8 mouse cellular contexts compared by ENCODE assay signal in the genomic region with DNA sequence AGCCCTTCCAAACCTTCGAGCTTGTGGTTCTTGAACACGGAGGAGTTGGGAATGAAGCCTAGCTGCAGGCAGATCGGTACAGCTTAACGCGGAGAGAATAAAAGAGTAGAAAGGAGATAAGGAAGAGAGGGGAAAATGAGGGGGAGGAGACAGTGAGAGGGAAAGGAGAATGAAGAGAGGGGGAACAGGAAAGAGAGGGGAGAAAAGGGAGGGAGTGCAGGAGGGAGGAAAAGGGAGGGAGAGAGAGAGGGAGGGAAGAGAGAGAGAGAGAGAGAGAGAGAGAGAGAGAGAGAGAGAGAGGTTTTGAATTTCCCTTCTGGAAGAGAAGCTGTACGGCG. TPM values are rescaled to one million over a fixed set of nuclear protein-coding genes. Genes with fewer than 3 reads are reported as not detected.
DNase-seq lines count a peak whose midpoint lies in the region; ATAC-seq and TF ChIP-seq lines count a peak whose summit lies in the region.

A gene (plus strand): TSS at position 301 of the 338 bp plus-strand sequence.

- no peak within 1 kb of the TSS for H3K9ac ChIP-seq in heart, embryonic 16.5 days (ENCODE audit: low read length)
- peak within 1 kb of the TSS; percentile 76 for H3K9ac ChIP-seq in hindbrain, embryonic 13.5 days
- peak within 1 kb of the TSS; percentile 54 for H3K9ac ChIP-seq in liver, postnatal 0 days (replicated peaks)

- no peak for DNase-seq in heart, postnatal 14 days
- no peak for DNase-seq in adrenal gland, postnatal 14 days
- DNase-seq in liver, postnatal 0 days = no peak
- DNase-seq in Muller cell, postnatal 12 days (ENCODE audit: inconsistent ontology term) = no peak
- DNase-seq in kidney, postnatal 25 days = no peak

- H3K36me3 ChIP-seq in heart, embryonic 16.5 days (ENCODE audit: control insufficient read depth, insufficient read depth) = no peaks in the 10 kb centered on the region
- H3K36me3 ChIP-seq in hindbrain, embryonic 13.5 days = no peaks in the 10 kb centered on the region
- no peaks in the 10 kb centered on the region for H3K36me3 ChIP-seq in liver, postnatal 0 days (replicated peaks; ENCODE audit: insufficient read depth, low read length)

- TF ChIP-seq EP300 in liver, postnatal 0 days (IDR thresholded peaks at IDR 0.05; ENCODE audit: low read depth) = no peak

- 1% methylated on average over 7 of the region's 7 CpGs for WGBS in heart, embryonic 16.5 days
- WGBS in hindbrain, embryonic 13.5 days = 1% methylated on average over 5 of the region's 7 CpGs
- 5% methylated on average over 7 of the region's 7 CpGs for WGBS in liver, postnatal 0 days (ENCODE audit: insufficient replicate concordance)

- H3K27me3 ChIP-seq in heart, embryonic 16.5 days (ENCODE audit: control insufficient read depth, insufficient read depth, low read length) = peaks cover 42% of the 10 kb centered on the region
- peaks cover 19% of the 10 kb centered on the region for H3K27me3 ChIP-seq in hindbrain, embryonic 13.5 days
- peaks cover 27% of the 10 kb centered on the region for H3K27me3 ChIP-seq in liver, postnatal 0 days (ENCODE audit: insufficient read depth, low read length)

- H3K4me3 ChIP-seq in heart, embryonic 16.5 days (ENCODE audit: low read length) = peak within 1 kb of the TSS; percentile 40
- H3K4me3 ChIP-seq in hindbrain, embryonic 13.5 days = peak within 1 kb of the TSS; percentile 49
- peak within 1 kb of the TSS; percentile 35 for H3K4me3 ChIP-seq in liver, postnatal 0 days (ENCODE audit: low read depth, low read length)

- H3K4me2 ChIP-seq in heart, embryonic 16.5 days (ENCODE audit: low read depth, low read length) = peak within 1 kb of the TSS; percentile 56
- H3K4me2 ChIP-seq in hindbrain, embryonic 13.5 days = peak within 1 kb of the TSS; percentile 75
- peak within 1 kb of the TSS; percentile 56 for H3K4me2 ChIP-seq in liver, postnatal 0 days (ENCODE audit: low read depth, low read length)

- intact Hi-C loops in heart, postnatal 14 days (cut with DNase I) = no loop called here

- H3K9me3 ChIP-seq in heart, embryonic 16.5 days (replicated peaks; ENCODE audit: control insufficient read depth, low read length) = no peaks in the 10 kb centered on the region
- no peaks in the 10 kb centered on the region for H3K9me3 ChIP-seq in hindbrain, embryonic 13.5 days
- H3K9me3 ChIP-seq in liver, postnatal 0 days (ENCODE audit: low read length) = no peaks in the 10 kb centered on the region

- H3K4me1 ChIP-seq in heart, embryonic 16.5 days (ENCODE audit: control insufficient read depth, insufficient read depth, low read length) = peaks cover 9% of the 10 kb centered on the region
- H3K4me1 ChIP-seq in hindbrain, embryonic 13.5 days (replicated peaks) = peaks cover 53% of the 10 kb centered on the region
- peaks cover 4% of the 10 kb centered on the region for H3K4me1 ChIP-seq in liver, postnatal 0 days (ENCODE audit: insufficient read depth)

- TF ChIP-seq CTCF in liver, postnatal 0 days (IDR thresholded peaks at IDR 0.05; ENCODE audit: low read depth) = no peak

- no peak for ATAC-seq in heart, embryonic 16.5 days (replicated peaks; ENCODE audit: extremely low read depth, insufficient read depth, low FRiP score)
- no peak for ATAC-seq in hindbrain, embryonic 13.5 days (ENCODE audit: low FRiP score)
- no peak for ATAC-seq in liver, postnatal 0 days
- no peak for ATAC-seq in frontal cortex, adult (ENCODE audit: low TSS enrichment)

- H3K27ac ChIP-seq in heart, embryonic 16.5 days (ENCODE audit: low read length) = no peak within 1 kb of the TSS
- H3K27ac ChIP-seq in hindbrain, embryonic 13.5 days = peak within 1 kb of the TSS; percentile 78
- H3K27ac ChIP-seq in liver, postnatal 0 days (ENCODE audit: low read depth) = peak within 1 kb of the TSS; percentile 64

RNA-seq across cellular contexts. Expression of the gene that starts here (rescaled TPM):
- 2.8 TPM in 2 replicates for polyA plus RNA-seq in heart, embryonic 16.5 days (2015; fragmentation: Nextera tagmentation; extraction: Ambion mirVana)
- total RNA-seq in heart, postnatal 14 days (2021) = 1 to 10 TPM; 4.5 to 5.1 TPM
- 29.2 and 35.4 TPM in 2 replicates for total RNA-seq in adrenal gland, postnatal 14 days (2021)
- 15.8 and 21.2 TPM in 2 replicates for polyA plus RNA-seq in hindbrain, embryonic 13.5 days (2015; fragmentation: Nextera tagmentation; extraction: Ambion mirVana)
- polyA plus RNA-seq in liver, postnatal 0 days (2015; fragmentation: Nextera tagmentation; extraction: Ambion mirVana) = 0.89 and 0.97 TPM in 2 replicates
